Mouse (Mus musculus) forebrain, embryonic 16.5 days (tissue): ENCODE results near the gene Syne3. TPM values are rescaled to one million over a fixed set of nuclear protein-coding genes. Genes with fewer than 3 reads are reported as not detected.

Source experiments
- ATAC-seq: fragments of 200-750 bp; cut with Nextera tagmentation; 2 replicates; pipeline ENCODE4 v1.8.0; 2017; ENCODE audit warnings: mild to moderate bottlenecking, moderate library complexity
- H3K27ac ChIP-seq: fragments of 300-500 bp; sonication (generic); 2 replicates; pipeline ENCODE4 v1.5.1; 2014; ENCODE audit warnings: low read length, control low read depth
- H3K27me3 ChIP-seq: fragments of 300-500 bp; sonication (generic); replicated peaks from 2 replicates; pipeline ENCODE4 v1.6.1; 2014; ENCODE audit warnings: low read length; ENCODE audit not compliant: control insufficient read depth, insufficient read depth
- H3K36me3 ChIP-seq: fragments of 300-500 bp; sonication (generic); 2 replicates; pipeline ENCODE4 v1.6.1; 2014; ENCODE audit not compliant: control insufficient read depth, insufficient read depth
- H3K4me1 ChIP-seq: fragments of 300-500 bp; sonication (generic); replicated peaks from 2 replicates; pipeline ENCODE4 v1.6.1; 2014; ENCODE audit warnings: low read length; ENCODE audit not compliant: control insufficient read depth, insufficient read depth
- H3K4me2 ChIP-seq: fragments of 300-500 bp; sonication (generic); 2 replicates; pipeline ENCODE4 v1.6.1; 2014; ENCODE audit warnings: mild to moderate bottlenecking, low read length, control low read depth
- H3K4me3 ChIP-seq: fragments of 300-500 bp; sonication (generic); replicated peaks from 2 replicates; pipeline ENCODE4 v1.5.1; 2014; ENCODE audit warnings: mild to moderate bottlenecking, low read length, control low read depth
- H3K9ac ChIP-seq: fragments of 300-500 bp; sonication (generic); replicated peaks from 2 replicates; pipeline ENCODE4 v1.6.1; 2014; ENCODE audit warnings: low read depth, low read length, control low read depth
- H3K9me3 ChIP-seq: fragments of 300-500 bp; sonication (generic); 2 replicates; pipeline ENCODE4 v1.6.1; 2016; ENCODE audit warnings: low read length; ENCODE audit not compliant: control insufficient read depth
- WGBS: fragments of 180-500 bp; shearing (Covaris S2); extraction: QIAGEN DNeasy Blood & Tissue Kit; methylation state at CpG from one replicate; pipeline ENCODE4 v1.1.7; 2014; 5-methylcytosine and 5-hydroxymethylcytosine counted together
- microRNA-seq: library from miRNA; unstranded; fragments of <30 nt; microRNA quantifications from one replicate; pipeline ENCODE4, GENCODE M21; 2017
- polyA plus RNA-seq: library from polyadenylated mRNA; unstranded; fragments of >200 nt; fragmentation: Nextera tagmentation; extraction: Ambion mirVana; gene quantifications from 2 replicates; pipeline ENCODE4 v1.2.1, GENCODE M21; 2015

Gene Syne3
- polyA plus RNA-seq, 1 experiment from 2014 or later: 0.20 TPM

GRCm38 (mm10) chr12:104881518-104882060 lies 128.0 kb downstream of the Syne3 start:
- Histone ChIP-seq H3K9ac (no peak overlapping the region), H3K27me3 (no peaks in the 10 kb centered on the region), H3K9me3 (no peaks in the 10 kb centered on the region; the same call in 1 of the 2 replicates), H3K4me1 (0 out of 2 replicates have a peak, but pooled peaks cover 2% of the 10 kb centered on the region), H3K4me3 (no peak overlapping the region), H3K36me3 (no peaks in the 10 kb centered on the region), H3K27ac (no peak overlapping the region), H3K4me2 (no peak overlapping the region)
- 83% methylated on average over 4 of the region's 4 CpGs for WGBS
- no peak for ATAC-seq

DNA sequence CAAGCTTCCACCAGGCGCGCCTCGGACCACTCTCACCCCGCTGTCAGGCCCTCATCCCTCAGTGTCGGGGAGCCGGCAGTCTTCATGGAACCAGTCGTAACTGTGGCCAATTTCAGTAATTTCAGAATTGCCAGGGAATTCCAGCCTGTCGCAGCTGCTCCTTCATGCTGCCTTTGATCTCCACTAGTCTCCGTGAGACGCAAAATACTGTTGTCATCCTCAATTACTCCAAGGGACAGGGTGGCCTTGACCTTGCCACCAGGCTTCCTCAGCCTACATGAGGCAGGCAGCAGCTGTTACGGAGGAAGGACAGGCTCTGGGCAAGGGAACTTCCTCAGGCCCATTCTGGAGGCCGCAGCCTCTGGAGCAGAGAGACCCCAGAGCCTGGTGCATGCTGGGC lies 129.2 kb downstream of the Syne3 start:
- H3K27ac ChIP-seq: no peak overlapping the region
- no peak overlapping the region for H3K4me2 ChIP-seq
- no peak for ATAC-seq
- 0 out of 2 replicates have a peak, but pooled peaks cover 2% of the 10 kb centered on the region for H3K4me1 ChIP-seq
- no peak overlapping the region for H3K9ac ChIP-seq
- no peaks in the 10 kb centered on the region; the same call in 1 of the 2 replicates for H3K9me3 ChIP-seq
- no peaks in the 10 kb centered on the region for H3K27me3 ChIP-seq
- WGBS: 82% methylated on average over 12 of the region's 12 CpGs
- no peak overlapping the region for H3K4me3 ChIP-seq
- H3K36me3 ChIP-seq: no peaks in the 10 kb centered on the region

Small RNA genes lying within 50 kb of the gene (microRNA-seq; reads per million reads assigned to microRNA genes)
- 3.9 reads per million, percentile 16 among the genes with 10 or more reads in this experiment for gene Mir3069

Other genes starting within 250 kb of the Syne3 start
- 0.71 and 0.84 TPM in 2 replicates for gene Clmn, start 144.7 kb downstream of the Syne3 start, polyA plus RNA-seq
- 124 and 133 TPM in 2 replicates for gene Glrx5, start 22.9 kb upstream of the Syne3 start, polyA plus RNA-seq
- gene Tcl1b2, start 136.2 kb upstream of the Syne3 start, polyA plus RNA-seq: not detected in 2 replicates
- gene Tcl1b1, start 149.9 kb upstream of the Syne3 start, polyA plus RNA-seq: not detected in 2 replicates
- gene Tcl1b5, start 166.5 kb upstream of the Syne3 start, polyA plus RNA-seq: not detected in 2 replicates
- not detected in 2 replicates for gene Tcl1b3, start 181.2 kb upstream of the Syne3 start, polyA plus RNA-seq
- gene Tcl1b4, start 192.1 kb upstream of the Syne3 start, polyA plus RNA-seq: not detected in 2 replicates
- not detected in 2 replicates for gene Tcl1, start 213.0 kb upstream of the Syne3 start, polyA plus RNA-seq